13 mouse cellular contexts compared by ENCODE assay signal in the genomic region with DNA sequence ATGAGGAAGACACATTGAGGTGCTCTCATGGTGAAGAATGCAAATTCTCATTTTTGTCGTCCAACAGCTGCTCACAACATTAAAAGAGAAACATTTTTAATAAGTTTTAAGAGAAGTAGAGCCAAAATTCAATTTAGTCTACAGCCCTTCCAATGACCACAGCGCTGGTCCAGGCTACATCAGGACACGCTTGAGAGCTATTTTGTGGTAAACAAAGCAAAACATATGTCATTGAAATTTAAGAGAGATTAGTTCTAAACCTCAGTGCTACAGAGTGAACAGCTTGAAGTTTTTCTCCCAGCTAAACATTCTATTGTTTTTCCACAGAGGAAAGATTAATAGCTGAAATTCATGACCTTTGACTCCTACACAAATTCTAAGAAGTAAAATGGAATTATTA.
"Had no signal": no experiment of that assay in that cellular context is flagged by ENCODE, and none has a peak within 500 bp of the region (broad histone marks: within the 10 kb centered on the region; RNA-seq: fewer than 3 reads in every experiment).

No protein-coding gene starts in this region.

- H3K4me1 ChIP-seq: hindbrain, embryonic 15.5 days; limb, embryonic 12.5 days; limb, embryonic 15.5 days had no signal

- H3K4me2 ChIP-seq: hindbrain, embryonic 15.5 days; limb, embryonic 12.5 days; limb, embryonic 15.5 days; liver, embryonic 11.5 days; midbrain, embryonic 11.5 days had no signal

- ATAC-seq: liver, postnatal 0 days had no signal

- DNase-seq: kidney, adult 2 months; kidney, postnatal 36 days; left cerebral cortex, postnatal 4 days; liver, postnatal 0 days; midbrain, embryonic 14.5 days; thymus, adult 18-20 months; thymus, postnatal 36 days had no signal

- H3K27ac ChIP-seq: hindbrain, embryonic 15.5 days; limb, embryonic 12.5 days; limb, embryonic 15.5 days; liver, embryonic 14.5 days had no signal

- H3K9me3 ChIP-seq: hindbrain, embryonic 15.5 days; limb, embryonic 12.5 days; limb, embryonic 15.5 days had no signal

- H3K36me3 ChIP-seq: hindbrain, embryonic 15.5 days; limb, embryonic 12.5 days; limb, embryonic 15.5 days had no signal

- H3K27me3 ChIP-seq: hindbrain, embryonic 15.5 days; limb, embryonic 12.5 days; limb, embryonic 15.5 days had no signal

- H3K9ac ChIP-seq: hindbrain, embryonic 15.5 days; limb, embryonic 12.5 days; limb, embryonic 15.5 days; liver, embryonic 14.5 days; liver, postnatal 0 days had no signal

- H3K4me3 ChIP-seq: hindbrain, embryonic 15.5 days; limb, embryonic 12.5 days; limb, embryonic 15.5 days had no signal
